Mouse (Mus musculus): ENCODE results near the gene Apol7c.
"Not testable (repeated sequence)": the region's sequence is repeated elsewhere in the genome, so short reads cannot be mapped to it uniquely, and the experiment has no call there.

Gene Apol7c

DNA sequence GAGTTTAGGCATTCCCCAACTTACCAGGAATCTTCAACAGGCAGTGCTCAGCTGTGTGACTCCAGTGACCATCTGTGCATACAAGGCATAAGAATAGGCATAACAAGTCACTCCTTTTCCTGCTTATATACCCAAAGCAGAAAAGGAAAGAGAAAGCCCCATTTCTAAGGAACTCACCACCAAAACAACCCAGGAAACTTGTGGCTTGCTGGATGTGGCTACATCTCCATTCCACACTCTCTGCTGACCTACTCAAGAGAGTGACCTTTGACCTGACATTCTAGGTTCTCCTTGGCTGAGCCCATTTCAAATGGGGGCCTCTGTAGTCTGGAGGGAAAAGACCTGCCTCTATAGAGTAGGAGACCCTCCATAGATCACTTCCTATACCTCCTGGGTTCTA, at the start of gene Apol7c:
TSS of gene Apol7c (minus strand) at position 101 of the 400 bp plus-strand sequence.
- DNase-seq (ENCODE audit: low read depth, low spot score): no peak

DNA sequence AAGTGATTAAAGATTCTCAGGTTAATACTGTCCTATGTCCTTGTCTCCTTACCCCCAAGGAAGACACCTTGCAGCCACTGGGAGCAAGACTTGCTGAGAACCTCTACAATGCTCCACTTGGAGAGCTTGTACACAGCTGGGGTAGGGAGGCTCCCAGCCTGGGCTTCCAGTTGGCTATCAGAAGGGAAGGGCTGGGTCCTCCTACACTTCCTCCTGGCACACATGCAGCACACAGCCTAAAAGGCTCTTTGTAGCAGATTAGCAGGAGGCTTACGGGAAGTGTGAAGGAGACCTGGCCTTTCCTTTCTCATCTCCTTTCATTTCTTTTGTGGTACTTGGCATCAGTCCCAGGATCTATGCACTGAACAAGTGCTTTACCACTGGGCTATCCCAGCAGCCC, 48.6 kb upstream of the Apol7c start:
- peak; percentile 10 for DNase-seq (ENCODE audit: low read depth, low spot score)

- no peak for DNase-seq (ENCODE audit: low read depth, low spot score)
These were observed 46.2 kb upstream of the Apol7c start for GRCm38 (mm10) chr15:77579311-77579710.

- no peak for DNase-seq (ENCODE audit: low read depth, low spot score)
These were observed 45.7 kb upstream of the Apol7c start for GRCm38 (mm10) chr15:77578801-77579200.

- no peak for DNase-seq (ENCODE audit: low read depth, low spot score)
These were observed 30.1 kb upstream of the Apol7c start for GRCm38 (mm10) chr15:77563219-77563618.

- DNase-seq (ENCODE audit: low read depth, low spot score): no peak
These were observed 28.7 kb upstream of the Apol7c start, which contains the start of gene 1700025B11Rik for GRCm38 (mm10) chr15:77561792-77562191. Gene 1700025B11Rik, minus strand, starts transcription at chr15:77561892.

DNA sequence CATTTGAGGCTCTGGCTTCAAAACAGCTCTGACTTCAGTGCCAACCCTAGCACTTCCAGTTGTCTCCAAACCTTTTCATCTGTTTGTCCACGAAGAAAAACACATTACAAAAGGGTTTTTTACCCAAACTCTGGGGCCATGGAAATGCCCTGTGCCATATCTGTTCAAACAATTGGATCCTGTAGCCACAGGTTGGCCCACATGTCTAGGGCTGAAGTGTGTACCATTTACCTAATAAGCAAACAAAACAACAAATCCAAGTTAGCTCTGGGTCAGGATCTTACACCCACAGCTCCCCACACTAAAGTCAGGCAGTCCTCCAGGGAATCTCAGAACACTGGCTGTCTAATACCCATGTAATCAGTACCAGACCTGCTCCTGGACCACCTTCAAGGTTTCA, 6.1 kb upstream of the Apol7c start:
- not testable (repeated sequence) for DNase-seq (ENCODE audit: low read depth, low spot score)

- peak; percentile 26 for DNase-seq (ENCODE audit: low read depth, low spot score)
These were observed 9.8 kb downstream of the Apol7c start for GRCm38 (mm10) chr15:77523186-77523843.

DNA sequence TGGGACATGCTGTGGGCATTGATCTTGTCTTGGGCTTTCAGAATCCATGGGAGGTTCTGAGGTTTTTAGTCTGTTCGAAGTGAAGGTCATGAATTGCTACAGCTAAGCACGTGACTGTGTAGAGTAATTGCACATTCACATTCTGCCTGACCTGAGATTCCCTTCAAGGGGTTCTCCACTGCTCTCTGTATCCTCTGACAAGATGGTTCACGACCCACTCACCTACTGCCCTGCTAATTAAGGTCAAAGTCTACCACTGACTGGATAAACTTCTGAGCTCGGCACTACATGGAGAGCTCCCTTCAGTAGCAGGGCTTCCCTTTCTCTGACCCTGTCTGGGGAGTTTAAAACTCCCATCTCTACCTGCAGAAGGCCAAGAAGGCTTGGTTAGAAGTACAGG, 12.5 kb downstream of the Apol7c start:
- not testable (repeated sequence) for DNase-seq (ENCODE audit: low read depth, low spot score)

- peak; percentile 1 for DNase-seq (ENCODE audit: low read depth, low spot score)
These were observed 25.1 kb downstream of the Apol7c start, which contains the start of gene Apol11a for GRCm38 (mm10) chr15:77507966-77508365. Gene Apol11a, plus strand, starts transcription at chr15:77508271.

DNA sequence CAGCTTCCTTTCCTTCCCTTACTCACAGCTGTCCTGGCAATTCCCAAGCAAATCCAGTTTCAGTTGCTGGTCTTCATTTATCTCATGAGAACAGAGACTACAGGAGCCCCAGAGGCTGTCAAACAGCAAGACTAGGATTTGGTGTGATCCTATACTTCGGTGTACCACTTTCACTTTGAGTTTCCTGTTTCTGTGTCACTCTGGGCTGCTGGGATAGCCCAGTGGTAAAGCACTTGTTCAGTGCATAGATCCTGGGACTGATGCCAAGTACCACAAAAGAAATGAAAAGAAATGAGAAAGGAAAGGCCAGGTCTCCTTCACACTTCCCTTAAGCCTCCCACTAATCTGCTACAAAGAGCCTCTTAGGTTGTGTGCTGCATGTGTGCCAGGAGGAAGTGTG, 38.4 kb downstream of the Apol7c start:
- not testable (repeated sequence) for DNase-seq (ENCODE audit: low read depth, low spot score)

DNA sequence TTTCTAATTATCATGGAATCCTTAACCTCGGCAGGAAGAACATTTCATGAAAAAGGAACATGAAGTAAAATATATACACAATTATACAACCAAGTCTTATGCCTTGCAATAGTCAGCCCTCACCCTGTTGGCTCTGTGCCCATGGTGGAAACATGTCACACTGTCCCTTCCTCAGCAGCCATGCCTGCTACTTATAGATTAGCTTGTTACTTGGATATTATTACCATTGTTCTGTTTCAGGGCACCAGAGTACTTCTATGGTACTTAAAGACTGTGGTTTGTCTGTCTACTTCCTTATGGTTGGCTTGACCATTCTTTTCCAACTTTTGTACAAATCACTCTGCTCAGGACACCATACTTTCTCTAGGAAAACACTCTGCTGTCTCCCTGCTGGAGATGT, 39.9 kb downstream of the Apol7c start:
- DNase-seq (ENCODE audit: low read depth, low spot score): not testable (repeated sequence)

GRCm38 (mm10) chr15:77482140-77482794, 50.8 kb downstream of the Apol7c start:
- no peak for DNase-seq (ENCODE audit: low read depth, low spot score)

DNA sequence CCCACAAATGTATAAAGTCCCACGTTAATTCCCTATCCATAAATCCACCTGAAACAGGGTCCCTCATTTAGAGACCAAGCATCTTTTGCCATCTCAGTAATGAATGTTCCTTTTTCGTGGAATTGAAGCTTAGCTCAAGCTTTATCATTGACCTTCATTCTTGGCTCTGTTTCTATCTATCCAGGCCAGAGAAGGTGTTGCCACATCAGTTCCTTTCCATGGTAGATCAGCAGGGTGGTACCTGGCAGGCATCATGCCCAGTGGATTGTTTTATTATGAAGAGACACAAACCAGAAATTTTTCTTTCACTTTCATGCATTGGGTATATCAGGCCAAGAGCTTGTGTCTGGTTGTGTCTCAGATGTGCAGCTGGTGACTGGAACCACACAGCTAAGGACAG, 56.4 kb downstream of the Apol7c start, which contains the start of gene Apol10a:
TSS of gene Apol10a (plus strand) at position 355 of the 400 bp plus-strand sequence.
- DNase-seq (ENCODE audit: low read depth, low spot score): not testable (repeated sequence)
